Mouse (Mus musculus) CH12.LX (cell line): ENCODE measurements around the gene Mettl7b. TPM values are rescaled to one million over a fixed set of nuclear protein-coding genes. Genes with fewer than 3 reads are reported as not detected.

ENCODE experiments used
- DNase-seq: peaks from one replicate; pipeline ENCODE4 v3.0.0-alpha.2; 2013; ENCODE audit errors: extremely low read depth
- H3K27ac ChIP-seq: 2 replicates; pipeline ENCODE4 v1.5.1; 2012; ENCODE audit warnings: low read depth, mild to moderate bottlenecking, control low read depth, moderate library complexity; ENCODE audit not compliant: insufficient read depth
- H3K27me3 ChIP-seq: replicated peaks from 2 replicates; pipeline ENCODE3; 2012; ENCODE audit warnings: inconsistent platforms
- H3K36me3 ChIP-seq, 2 experiments: replicated peaks in 1 of 2; 2 replicates each; pipeline versions ENCODE3 to v1.6.1; 2012; ENCODE audit warnings: inconsistent platforms in 1 of 2, low read length in 1 of 2, mild to moderate bottlenecking in 1 of 2, mixed read lengths in 1 of 2, moderate library complexity in 1 of 2; ENCODE audit not compliant: control insufficient read depth in 1 of 2, insufficient read depth in 1 of 2
- H3K4me1 ChIP-seq, 2 experiments: 2 replicates each; pipeline ENCODE4 v1.6.1; 2012; ENCODE audit warnings: inconsistent platforms in 1 of 2, moderate library complexity in 1 of 2; ENCODE audit not compliant: insufficient read depth in 2 of 2, control insufficient read depth in 1 of 2
- H3K4me2 ChIP-seq: 2 replicates; pipeline ENCODE4 v1.6.1; 2012; ENCODE audit warnings: low read depth, mild to moderate bottlenecking, control low read depth; ENCODE audit not compliant: poor library complexity, insufficient read depth, severe bottlenecking
- H3K4me3 ChIP-seq, 3 experiments: fragments of 150-350 bp in 1 of 3; sonication (generic) in 1 of 3; replicated peaks in 1 of 3; 2 replicates each; pipeline versions ENCODE3 to v1.5.1; 2011 to 2012; ENCODE audit warnings: low read depth in 2 of 3, low read length in 2 of 3, mild to moderate bottlenecking in 2 of 3, moderate library complexity in 2 of 3, control low read depth in 1 of 3, improper control_type of control experiment in 1 of 3, inconsistent platforms in 1 of 3, mixed read lengths in 1 of 3; ENCODE audit not compliant: poor library complexity in 1 of 3
- H3K79me2 ChIP-seq: replicated peaks from 2 replicates; pipeline ENCODE4 v1.6.1; 2012; ENCODE audit warnings: mild to moderate bottlenecking, moderate library complexity; ENCODE audit not compliant: control insufficient read depth, poor library complexity, insufficient read depth, severe bottlenecking; ENCODE audit errors: extremely low read depth
- H3K9ac ChIP-seq: 2 replicates; pipeline ENCODE4 v1.6.1; 2012; ENCODE audit warnings: low read depth, mild to moderate bottlenecking, control low read depth, moderate library complexity; ENCODE audit not compliant: insufficient read depth
- H3K9me3 ChIP-seq: replicated peaks from 2 replicates; pipeline ENCODE3; 2012; ENCODE audit warnings: low read length, inconsistent platforms, mixed read lengths
- CTCF ChIP-seq, 2 experiments: IDR thresholded peaks in 1 of 2; conservative IDR thresholded peaks in 1 of 2; 2 replicates each; pipeline ENCODE4 v1.5.1; 2011 to 2012; ENCODE audit warnings: low read depth in 2 of 2, low read length in 2 of 2, improper control_type of control experiment in 1 of 2, inconsistent platforms in 1 of 2, mild to moderate bottlenecking in 1 of 2, moderate library complexity in 1 of 2
- EP300 ChIP-seq: IDR thresholded peaks from 2 replicates; pipeline ENCODE4 v1.6.1; 2011; ENCODE audit warnings: low read length, improper control_type of control experiment
- GABPA ChIP-seq: IDR thresholded peaks from 2 replicates; pipeline ENCODE4 v1.6.1; 2012; ENCODE audit warnings: low read depth, low read length, improper control_type of control experiment, inconsistent platforms; ENCODE audit not compliant: insufficient replicate concordance
- MAX ChIP-seq: IDR thresholded peaks from 2 replicates; pipeline ENCODE4 v1.6.1; 2011; ENCODE audit warnings: low read length, improper control_type of control experiment
- PAX5 ChIP-seq: IDR thresholded peaks from 2 replicates; pipeline ENCODE4 v1.6.1; 2012; ENCODE audit warnings: low read length, inconsistent platforms, mixed read lengths
- RAD21 ChIP-seq: IDR thresholded peaks from 2 replicates; pipeline ENCODE4 v1.6.1; 2011; ENCODE audit warnings: low read depth, mild to moderate bottlenecking, low read length, improper control_type of control experiment, moderate library complexity
- ZMIZ1 ChIP-seq: IDR thresholded peaks from 2 replicates; pipeline ENCODE4 v1.6.1; 2012; ENCODE audit warnings: low read depth, mild to moderate bottlenecking, inconsistent platforms, low read length, improper control_type of control experiment
- ZNF384 ChIP-seq: IDR thresholded peaks from 2 replicates; pipeline ENCODE4 v1.6.1; 2012; ENCODE audit warnings: low read depth, low read length, improper control_type of control experiment, inconsistent platforms
- dilution Hi-C: fragments of 300-500 bp; cut with MboI; formaldehyde crosslinking; loops from 2 replicates; pipeline ENCODE4 v1.14.3; 2020; ENCODE audit warnings: low sequenced_read_pairs; ENCODE audit not compliant: extremely low pct_unique_long_range_greater_than_20kb, extremely low pct_ligation_motif_present
- in situ Hi-C: fragments of 300-500 bp; cut with MboI; formaldehyde crosslinking; loops from 3 replicates; pipeline ENCODE4 v1.14.3; 2019; ENCODE audit warnings: low sequenced_read_pairs, low pct_ligation_motif_present, low pct_unique_long_range_greater_than_20kb, mixed read lengths
- polyA plus RNA-seq: library from polyadenylated mRNA; unstranded; fragments of >175 nt; gene quantifications from 2 replicates; pipeline ENCODE4 v1.2.1, GENCODE M21; 2012; ENCODE audit warnings: low read depth; ENCODE audit not compliant: insufficient read length
- total RNA-seq, 2 experiments: library from RNA; depleted of rRNA; stranded (reverse); fragments of 300-350 nt in 1 of 2; fragments of >200 nt in 1 of 2; gene quantifications; 2 replicates each; pipeline ENCODE4 v1.2.3; 2012 to 2014

Gene Mettl7b
- total and polyA plus RNA-seq, 3 experiments: not detected

DNA sequence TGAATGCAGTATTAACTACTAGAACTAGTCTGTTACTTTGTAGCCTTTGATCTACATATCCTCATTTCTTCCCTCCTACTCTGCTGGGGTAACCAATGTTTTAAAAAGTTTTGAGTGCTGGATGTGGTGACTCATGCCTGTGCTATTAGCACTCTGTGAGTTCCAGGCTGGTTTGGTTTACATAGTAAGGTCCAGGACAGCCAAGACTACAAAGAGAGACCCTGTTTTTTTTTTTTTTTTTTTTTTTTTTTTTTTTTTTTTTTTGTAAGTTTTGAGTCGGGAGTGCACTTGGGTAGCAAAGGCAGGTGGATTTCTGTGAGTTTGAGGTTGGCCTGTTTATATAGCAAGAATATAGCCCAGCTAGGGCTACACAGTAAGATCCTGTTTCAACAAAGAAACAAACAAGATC lies 7.6 kb upstream of the Mettl7b start:
- Histone ChIP-seq H3K27ac (no peak overlapping the region), H3K36me3 (no peaks in the 10 kb centered on the region), H3K9ac (no peak overlapping the region), H3K27me3 (no peaks in the 10 kb centered on the region), H3K79me2 (no peaks in the 10 kb centered on the region), H3K4me1 (peaks cover 5 to 24% of the 10 kb centered on the region in 2 experiments; a peak in 3 of 4 replicates), H3K4me3 (no peak overlapping the region), H3K4me2 (no peak overlapping the region), H3K9me3 (no peaks in the 10 kb centered on the region)
- TF ChIP-seq RAD21: no peak
- TF ChIP-seq ZNF384: peak; percentile 68
- dilution Hi-C loops (no loop called here), in situ Hi-C loops (no loop called here)
- DNase-seq: no peak

DNA sequence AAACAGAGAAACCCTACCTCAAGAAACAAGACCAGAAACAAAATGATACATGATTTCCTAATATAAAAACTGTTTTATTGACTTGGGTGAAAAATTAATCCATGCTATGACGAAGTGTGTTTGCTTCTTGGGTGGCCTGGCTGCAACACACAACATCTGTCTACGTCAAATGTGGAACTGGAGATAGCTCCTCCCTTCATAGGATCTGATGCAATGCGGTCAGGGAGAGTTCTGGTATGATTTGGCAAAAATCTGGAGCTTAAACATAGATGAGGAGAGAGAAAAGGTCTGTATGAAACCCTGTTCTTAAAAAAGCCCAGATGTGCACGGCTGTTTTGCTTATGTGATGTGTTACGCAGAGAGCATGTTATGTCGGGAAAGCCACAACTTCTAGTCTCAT lies 5.1 kb upstream of the Mettl7b start:
- no peaks in the 10 kb centered on the region for H3K9me3 ChIP-seq
- H3K27ac ChIP-seq: no peak overlapping the region
- no peaks in the 10 kb centered on the region for H3K27me3 ChIP-seq
- dilution Hi-C loops: no loop called here
- TF ChIP-seq MAX: no peak
- TF ChIP-seq RAD21: no peak
- TF ChIP-seq EP300: no peak
- TF ChIP-seq GABPA: no peak
- TF ChIP-seq PAX5: no peak
- no peak for TF ChIP-seq ZMIZ1
- peak; percentile 17 for DNase-seq
- in situ Hi-C loops: no loop called here
- H3K4me1 ChIP-seq: peaks cover 5 to 25% of the 10 kb centered on the region in 2 experiments; a peak in 3 of 4 replicates
- H3K9ac ChIP-seq: no peak overlapping the region
- no peaks in the 10 kb centered on the region for H3K36me3 ChIP-seq
- no peak overlapping the region for H3K4me2 ChIP-seq
- H3K4me3 ChIP-seq: no peak overlapping the region
- H3K79me2 ChIP-seq: no peaks in the 10 kb centered on the region; the same call in 1 of the 2 replicates

GRCm38 (mm10) chr10:128964961-128965360 lies 4.2 kb upstream of the Mettl7b start:
- TF ChIP-seq CTCF (conservative IDR thresholded peaks at IDR 0.05 in 1 of 2, IDR thresholded peaks at IDR 0.05 in 1 of 2; ENCODE audit: low read depth in 2 of 2, low read length in 2 of 2): no peak
- Histone ChIP-seq H3K36me3 (no peaks in the 10 kb centered on the region), H3K4me2 (no peak overlapping the region), H3K9me3 (no peaks in the 10 kb centered on the region), H3K4me3 (no peak overlapping the region), H3K9ac (no peak overlapping the region), H3K27me3 (peaks cover 2% of the 10 kb centered on the region), H3K27ac (no peak overlapping the region), H3K79me2 (no peaks in the 10 kb centered on the region; the same call in 1 of the 2 replicates), H3K4me1 (peaks cover 5 to 24% of the 10 kb centered on the region in 2 experiments; a peak in 3 of 4 replicates)
- dilution Hi-C loops (no loop called here), in situ Hi-C loops (no loop called here)
- no peak for DNase-seq
